Mouse (Mus musculus) small intestine, adult 2 months (tissue): ENCODE results near the gene Gmppa. TPM values are rescaled to one million over a fixed set of nuclear protein-coding genes. Genes with fewer than 3 reads are reported as not detected.

Source experiments
- H3K27ac ChIP-seq: fragments of 200-500 bp; 2 replicates; pipeline ENCODE4 v1.5.1; 2012; ENCODE audit warnings: low read depth, low read length, control low read depth, inconsistent platforms; ENCODE audit not compliant: insufficient read depth
- H3K27me3 ChIP-seq: fragments of 200-500 bp; 2 replicates; pipeline ENCODE4 v1.6.1; 2012; ENCODE audit warnings: mild to moderate bottlenecking, moderate library complexity, low read length, inconsistent platforms; ENCODE audit not compliant: control insufficient read depth, insufficient read depth
- H3K36me3 ChIP-seq: fragments of 200-500 bp; 2 replicates; pipeline ENCODE4 v1.6.1; 2012; ENCODE audit warnings: mild to moderate bottlenecking, low read length, control low read depth, inconsistent platforms; ENCODE audit not compliant: control insufficient read depth, insufficient read depth
- H3K4me1 ChIP-seq: fragments of 200-500 bp; 2 replicates; pipeline ENCODE4 v1.6.1; 2012; ENCODE audit warnings: low read length, inconsistent platforms, mixed read lengths; ENCODE audit not compliant: control insufficient read depth, insufficient read depth, insufficient read length
- H3K4me3 ChIP-seq: fragments of 200-500 bp; 2 replicates; pipeline ENCODE4 v1.5.1; 2012; ENCODE audit warnings: low read depth, mild to moderate bottlenecking, control low read depth, inconsistent platforms, low read length, moderate library complexity
- CTCF ChIP-seq: fragments of 200-500 bp; IDR thresholded peaks from 2 replicates; pipeline ENCODE4 v1.5.1; 2012; ENCODE audit warnings: low read depth, mild to moderate bottlenecking, control low read depth, inconsistent platforms, low read length, moderate library complexity, mixed read lengths; ENCODE audit not compliant: insufficient replicate concordance, insufficient read length; ENCODE audit errors: extremely low read depth
- POLR2A ChIP-seq: fragments of 200-500 bp; IDR thresholded peaks from 2 replicates; pipeline ENCODE4 v1.6.1; 2012; ENCODE audit warnings: low read depth, mild to moderate bottlenecking, control low read depth, inconsistent platforms, low read length, moderate library complexity
- WGBS: fragments of 180-500 bp; shearing (Covaris S2); methylation state at CpG from one replicate; pipeline ENCODE4 v1.1.7; 2018; 5-methylcytosine and 5-hydroxymethylcytosine counted together
- polyA plus RNA-seq: library from polyadenylated mRNA; depleted of rRNA; stranded (reverse); fragments of >200 nt; gene quantifications from 2 replicates; pipeline ENCODE4 v1.2.3, GENCODE M21; 2012

Gene Gmppa
- polyA plus RNA-seq, 1 experiment: 187 TPM

GRCm38 (mm10) chr1:75408210-75408609, 27.5 kb upstream of the Gmppa start:
- TF ChIP-seq POLR2A: no peak
- no peak for TF ChIP-seq CTCF
- no peaks in the 10 kb centered on the region for H3K27me3 ChIP-seq
- no peaks in the 10 kb centered on the region for H3K4me1 ChIP-seq
- H3K27ac ChIP-seq: no peak overlapping the region
- no peak overlapping the region for H3K4me3 ChIP-seq
- WGBS: 68% methylated on average over 4 of the region's 4 CpGs
- no peaks in the 10 kb centered on the region for H3K36me3 ChIP-seq

GRCm38 (mm10) chr1:75409950-75410349, 25.8 kb upstream of the Gmppa start:
- no peaks in the 10 kb centered on the region for H3K4me1 ChIP-seq
- no peaks in the 10 kb centered on the region for H3K36me3 ChIP-seq
- H3K4me3 ChIP-seq: no peak overlapping the region
- TF ChIP-seq POLR2A (no peak), CTCF (no peak)
- WGBS: 81% methylated on average over 7 of the region's 7 CpGs
- H3K27me3 ChIP-seq: 0 out of 2 replicates have a peak, but pooled peaks cover 3% of the 10 kb centered on the region
- H3K27ac ChIP-seq: no peak overlapping the region

GRCm38 (mm10) chr1:75412196-75412595, 23.5 kb upstream of the Gmppa start:
- Histone ChIP-seq H3K27ac (no peak overlapping the region), H3K27me3 (0 out of 2 replicates have a peak, but pooled peaks cover 3% of the 10 kb centered on the region), H3K4me3 (no peak overlapping the region), H3K36me3 (no peaks in the 10 kb centered on the region), H3K4me1 (no peaks in the 10 kb centered on the region)
- TF ChIP-seq CTCF (no peak), POLR2A (no peak)
- 92% methylated on average over 3 of the region's 3 CpGs for WGBS

GRCm38 (mm10) chr1:75413749-75414148, 22.0 kb upstream of the Gmppa start:
- Histone ChIP-seq H3K36me3 (no peaks in the 10 kb centered on the region), H3K4me1 (no peaks in the 10 kb centered on the region), H3K27me3 (0 out of 2 replicates have a peak, but pooled peaks cover 3% of the 10 kb centered on the region), H3K4me3 (no peak overlapping the region), H3K27ac (no peak overlapping the region)
- TF ChIP-seq POLR2A (no peak), CTCF (peak; percentile 37; the same call in 1 of the 2 replicates)
- 54% methylated on average over 3 of the region's 3 CpGs for WGBS

- Histone ChIP-seq H3K27ac (no peak overlapping the region), H3K4me3 (no peak overlapping the region), H3K4me1 (peaks cover 4% of the 10 kb centered on the region; the same call in 1 of the 2 replicates), H3K36me3 (no peaks in the 10 kb centered on the region), H3K27me3 (peaks cover 25% of the 10 kb centered on the region)
- 29% methylated on average over 20 of the region's 20 CpGs for whole genome bisulfite sequencing
- TF ChIP-seq POLR2A (no peak), CTCF (no peak)
Measured at GRCm38 (mm10) chr1:75421794-75422193, 13.9 kb upstream of the Gmppa start.

GRCm38 (mm10) chr1:75422216-75422822, 13.4 kb upstream of the Gmppa start:
- H3K27me3 ChIP-seq: peaks cover 25% of the 10 kb centered on the region
- H3K36me3 ChIP-seq: no peaks in the 10 kb centered on the region
- H3K4me3 ChIP-seq: no peak overlapping the region
- WGBS: 15% methylated on average over 32 of the region's 32 CpGs
- no peak overlapping the region for H3K27ac ChIP-seq
- peaks cover 4% of the 10 kb centered on the region; the same call in 1 of the 2 replicates for H3K4me1 ChIP-seq
- no peak for TF ChIP-seq CTCF
- no peak for TF ChIP-seq POLR2A

- TF ChIP-seq CTCF: no peak
- TF ChIP-seq POLR2A: no peak
- 4% methylated on average over 70 of the region's 71 CpGs for WGBS
Measured at GRCm38 (mm10) chr1:75422823-75423471, 12.8 kb upstream of the Gmppa start.

More at GRCm38 (mm10) chr1:75422823-75423471, 12.8 kb upstream of the Gmppa start:
- H3K4me1 ChIP-seq: peaks cover 4% of the 10 kb centered on the region; the same call in 1 of the 2 replicates
- no peak overlapping the region for H3K27ac ChIP-seq
- H3K36me3 ChIP-seq: no peaks in the 10 kb centered on the region
- peaks cover 25% of the 10 kb centered on the region for H3K27me3 ChIP-seq
- H3K4me3 ChIP-seq: peak overlapping the region; percentile 18
